Mouse (Mus musculus) embryonic facial prominence, embryonic 11.5 days (tissue): ENCODE results near the gene Sdk1. TPM values are rescaled to one million over a fixed set of nuclear protein-coding genes. Genes with fewer than 3 reads are reported as not detected.

ENCODE experiments used
- ATAC-seq: fragments of 200-750 bp; cut with Nextera tagmentation; replicated peaks from 2 replicates; pipeline ENCODE4 v1.8.0; 2017; ENCODE audit warnings: low read depth; ENCODE audit not compliant: insufficient number of reproducible peaks, low FRiP score, low TSS enrichment
- DNase-seq: peaks from one replicate; pipeline ENCODE4 v3.0.0-alpha.2; 2015; ENCODE audit warnings: low spot score
- H3K27ac ChIP-seq: fragments of 300-500 bp; sonication (generic); replicated peaks from 2 replicates; pipeline ENCODE4 v1.5.1; 2014; ENCODE audit warnings: mild to moderate bottlenecking, low read depth, low read length, control low read depth
- H3K27me3 ChIP-seq: fragments of 300-500 bp; sonication (generic); 2 replicates; pipeline ENCODE4 v1.6.1; 2014; ENCODE audit warnings: mild to moderate bottlenecking, low read length, moderate library complexity, mixed read lengths; ENCODE audit not compliant: control insufficient read depth, insufficient read depth
- H3K36me3 ChIP-seq: fragments of 300-500 bp; sonication (generic); replicated peaks from 2 replicates; pipeline ENCODE4 v1.6.1; 2014; ENCODE audit warnings: low read depth, mild to moderate bottlenecking, low read length, moderate library complexity, mixed read lengths; ENCODE audit not compliant: control insufficient read depth, insufficient read depth
- H3K4me1 ChIP-seq: fragments of 300-500 bp; sonication (generic); 2 replicates; pipeline ENCODE4 v1.6.1; 2014; ENCODE audit warnings: low read length, mixed read lengths; ENCODE audit not compliant: control insufficient read depth, insufficient read depth
- H3K4me2 ChIP-seq: fragments of 300-500 bp; sonication (generic); 2 replicates; pipeline ENCODE4 v1.6.1; 2014; ENCODE audit warnings: low read depth, mild to moderate bottlenecking, control low read depth, low read length, moderate library complexity
- H3K4me3 ChIP-seq: fragments of 300-500 bp; sonication (generic); 2 replicates; pipeline ENCODE4 v1.5.1; 2014; ENCODE audit warnings: low read depth, low read length, control low read depth
- H3K9ac ChIP-seq: fragments of 300-500 bp; sonication (generic); replicated peaks from 2 replicates; pipeline ENCODE4 v1.6.1; 2014; ENCODE audit warnings: mild to moderate bottlenecking, control low read depth, low read length
- H3K9me3 ChIP-seq: fragments of 300-500 bp; sonication (generic); replicated peaks from 2 replicates; pipeline ENCODE4 v1.6.1; 2016; ENCODE audit warnings: mild to moderate bottlenecking, low read length, inconsistent platforms, mixed read lengths; ENCODE audit not compliant: control insufficient read depth
- WGBS: fragments of 180-500 bp; shearing (Covaris S2); extraction: QIAGEN DNeasy Blood & Tissue Kit; methylation state at CpG from one replicate; pipeline ENCODE4 v1.1.7; 2014; 5-methylcytosine and 5-hydroxymethylcytosine counted together
- polyA plus RNA-seq: library from polyadenylated mRNA; unstranded; fragments of >200 nt; fragmentation: Nextera tagmentation; extraction: Ambion mirVana; gene quantifications from 2 replicates; pipeline ENCODE4 v1.2.1, GENCODE M21; 2014

Sdk1 gene
- polyA plus RNA-seq, 1 experiment from 2014 or later = 1.2 TPM

GRCm38 (mm10) chr5:142229811-142230205, 988.5 kb downstream of the Sdk1 start:
- Histone ChIP-seq H3K4me2 (no peak overlapping the region), H3K9me3 (no peaks in the 10 kb centered on the region), H3K36me3 (no peaks in the 10 kb centered on the region), H3K27me3 (no peaks in the 10 kb centered on the region), H3K4me1 (no peaks in the 10 kb centered on the region), H3K9ac (no peak overlapping the region), H3K4me3 (no peak overlapping the region), H3K27ac (no peak overlapping the region)
- WGBS = 85% methylated on average over 8 of the region's 8 CpGs
- ATAC-seq = no peak
- DNase-seq = no peak

- Histone ChIP-seq H3K4me2 (no peak overlapping the region), H3K4me1 (no peaks in the 10 kb centered on the region), H3K36me3 (no peaks in the 10 kb centered on the region), H3K27me3 (no peaks in the 10 kb centered on the region), H3K9ac (no peak overlapping the region), H3K27ac (no peak overlapping the region), H3K9me3 (no peaks in the 10 kb centered on the region), H3K4me3 (no peak overlapping the region)
- DNase-seq = no peak
- 88% methylated on average over 6 of the region's 6 CpGs for WGBS
- no peak for ATAC-seq
These were observed 999.0 kb downstream of the Sdk1 start for GRCm38 (mm10) chr5:142240288-142240687.

DNA sequence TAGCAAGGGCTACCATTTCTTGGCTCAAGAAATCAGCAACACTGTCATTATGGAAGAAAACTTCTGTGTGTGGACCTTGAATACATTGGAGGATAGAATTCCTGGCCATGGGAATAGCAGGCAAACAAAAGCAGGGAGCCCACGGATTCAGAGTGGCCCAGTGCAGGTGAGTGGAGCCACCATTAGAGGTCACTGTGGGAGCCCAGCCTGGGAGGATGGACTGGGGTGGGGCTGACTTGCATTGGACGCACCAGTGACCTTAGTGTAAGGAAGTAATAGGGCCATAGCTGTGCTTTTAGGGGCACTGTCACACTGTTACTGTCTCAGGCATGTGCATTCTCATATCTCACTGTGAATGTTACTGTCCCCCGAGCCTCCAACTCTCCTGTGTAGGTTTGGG, 1001.3 kb downstream of the Sdk1 start:
- H3K27ac ChIP-seq = no peak overlapping the region
- no peaks in the 10 kb centered on the region for H3K4me1 ChIP-seq
- 41% methylated on average over 3 of the region's 3 CpGs for WGBS
- no peaks in the 10 kb centered on the region for H3K27me3 ChIP-seq
- no peaks in the 10 kb centered on the region for H3K9me3 ChIP-seq
- H3K9ac ChIP-seq = no peak overlapping the region
- ATAC-seq (no peak), DNase-seq (no peak)
- H3K4me3 ChIP-seq = no peak overlapping the region
- H3K36me3 ChIP-seq = no peaks in the 10 kb centered on the region
- H3K4me2 ChIP-seq = no peak overlapping the region

- WGBS = 81% methylated on average over 2 of the region's 2 CpGs
- no peak overlapping the region for H3K27ac ChIP-seq
- ATAC-seq (no peak), DNase-seq (no peak)
- no peaks in the 10 kb centered on the region for H3K4me1 ChIP-seq
- H3K4me2 ChIP-seq = no peak overlapping the region
- no peaks in the 10 kb centered on the region for H3K36me3 ChIP-seq
- H3K4me3 ChIP-seq = no peak overlapping the region
- no peaks in the 10 kb centered on the region for H3K27me3 ChIP-seq
- H3K9me3 ChIP-seq = no peaks in the 10 kb centered on the region
- H3K9ac ChIP-seq = no peak overlapping the region
These were observed 1001.8 kb downstream of the Sdk1 start for GRCm38 (mm10) chr5:142243069-142243468.

DNA sequence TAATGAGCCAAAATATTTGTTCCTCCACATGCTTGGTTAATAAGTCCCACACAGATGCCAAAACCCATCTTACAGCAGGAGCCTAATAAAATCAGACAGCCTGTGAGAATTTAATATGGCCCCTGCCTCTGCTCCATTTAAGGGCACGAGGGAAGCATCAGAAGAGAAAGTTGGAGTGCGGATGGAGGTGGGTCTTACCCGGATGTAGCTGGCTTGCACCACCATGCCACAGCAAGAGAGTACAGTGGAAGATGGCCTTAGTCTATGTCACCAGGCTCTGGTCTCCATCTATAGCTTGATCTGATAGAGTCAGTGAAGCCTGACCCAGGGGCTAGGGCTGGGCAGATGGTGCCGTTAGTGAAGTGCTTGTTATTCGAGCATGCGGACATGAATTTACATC, 1014.9 kb downstream of the Sdk1 start:
- no peak overlapping the region for H3K9ac ChIP-seq
- H3K4me3 ChIP-seq = no peak overlapping the region
- WGBS = 71% methylated on average over 6 of the region's 6 CpGs
- H3K27ac ChIP-seq = no peak overlapping the region
- no peaks in the 10 kb centered on the region for H3K9me3 ChIP-seq
- H3K4me2 ChIP-seq = no peak overlapping the region
- no peak for DNase-seq
- no peaks in the 10 kb centered on the region for H3K4me1 ChIP-seq
- no peaks in the 10 kb centered on the region for H3K27me3 ChIP-seq
- ATAC-seq = no peak
- H3K36me3 ChIP-seq = no peaks in the 10 kb centered on the region

DNA sequence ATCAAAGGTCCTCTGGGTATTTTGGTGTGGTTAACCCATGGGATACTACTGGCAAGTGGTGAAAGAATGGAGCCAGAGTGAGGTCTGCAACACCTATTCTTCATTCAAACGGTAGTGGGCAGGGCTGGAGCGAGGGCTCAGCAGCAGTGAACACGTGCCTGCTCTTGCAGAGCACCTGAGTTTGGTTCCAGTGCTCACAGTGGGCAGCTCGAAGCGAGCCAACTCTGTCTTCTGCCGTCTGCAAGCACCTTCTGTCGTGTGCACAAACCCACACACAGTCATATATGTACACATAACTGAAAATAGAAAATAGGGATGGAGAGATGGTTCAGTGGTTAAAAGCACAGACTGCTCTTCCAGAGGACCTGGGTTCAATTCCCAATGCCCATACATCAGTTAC, 1017.4 kb downstream of the Sdk1 start:
- no peaks in the 10 kb centered on the region for H3K9me3 ChIP-seq
- no peaks in the 10 kb centered on the region for H3K27me3 ChIP-seq
- H3K36me3 ChIP-seq = no peaks in the 10 kb centered on the region
- DNase-seq = no peak
- no peaks in the 10 kb centered on the region for H3K4me1 ChIP-seq
- no peak overlapping the region for H3K4me2 ChIP-seq
- no peak overlapping the region for H3K4me3 ChIP-seq
- no peak overlapping the region for H3K9ac ChIP-seq
- H3K27ac ChIP-seq = no peak overlapping the region
- no peak for ATAC-seq
- 87% methylated on average over 7 of the region's 7 CpGs for WGBS

- no peak for DNase-seq
- H3K4me3 ChIP-seq = no peak overlapping the region
- H3K36me3 ChIP-seq = no peaks in the 10 kb centered on the region
- H3K27me3 ChIP-seq = no peaks in the 10 kb centered on the region
- ATAC-seq = no peak
- no peaks in the 10 kb centered on the region for H3K4me1 ChIP-seq
- H3K9me3 ChIP-seq = no peaks in the 10 kb centered on the region
- no peak overlapping the region for H3K27ac ChIP-seq
- 61% methylated on average over 6 of the region's 6 CpGs for WGBS
- H3K4me2 ChIP-seq = no peak overlapping the region
- H3K9ac ChIP-seq = no peak overlapping the region
These were observed 1020.8 kb downstream of the Sdk1 start for GRCm38 (mm10) chr5:142262060-142262459.
